Mouse (Mus musculus) central nervous system, embryonic 18 days (tissue): Measurements from ENCODE around the gene Gpa33. TPM values are rescaled to one million over a fixed set of nuclear protein-coding genes. Genes with fewer than 3 reads are reported as not detected.

Experiments
- polyA plus RNA-seq: library from polyadenylated mRNA; depleted of rRNA; stranded (reverse); fragments of >200 nt; gene quantifications from 2 replicates; pipeline ENCODE4 v1.2.3, GENCODE M21; 2012; rRNA removed

Gene Gpa33
- polyA plus RNA-seq, result 0.08 and 0.13 TPM in 2 replicates

DNA sequence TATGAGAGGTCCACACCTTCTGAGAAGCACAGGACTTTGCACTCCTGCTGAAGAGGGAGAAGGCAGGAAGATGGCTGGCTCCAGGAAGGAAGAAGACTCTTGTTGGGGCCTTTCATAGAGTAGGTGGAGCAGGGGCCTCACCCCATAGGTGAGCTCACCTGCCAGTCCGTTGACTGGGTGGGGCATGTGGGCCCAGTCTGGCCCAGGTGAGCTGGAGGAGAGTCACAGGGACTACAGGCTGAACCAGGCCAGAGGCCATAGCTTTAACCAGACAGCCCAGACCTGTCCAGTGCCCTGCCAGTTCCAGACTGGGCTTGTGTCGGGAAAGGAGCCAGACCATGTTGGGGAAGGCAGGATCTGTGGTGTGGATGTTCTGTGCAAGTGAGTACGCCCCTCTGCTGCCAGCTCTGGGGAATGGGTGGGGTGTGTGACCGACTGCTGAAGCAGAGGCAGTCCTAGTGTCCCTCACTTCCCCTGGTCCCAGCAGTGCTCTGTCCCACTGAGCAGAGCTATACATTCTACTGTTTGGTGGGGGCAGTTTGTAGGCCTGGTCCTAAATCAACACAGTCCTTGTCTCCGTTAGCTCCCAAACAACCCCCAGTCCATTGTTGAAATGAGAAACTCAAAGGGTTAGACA lies at the start of gene Gpa33:
Gene Gpa33, plus strand, starts transcription at position 15 of the 637 bp plus-strand sequence.

DNA sequence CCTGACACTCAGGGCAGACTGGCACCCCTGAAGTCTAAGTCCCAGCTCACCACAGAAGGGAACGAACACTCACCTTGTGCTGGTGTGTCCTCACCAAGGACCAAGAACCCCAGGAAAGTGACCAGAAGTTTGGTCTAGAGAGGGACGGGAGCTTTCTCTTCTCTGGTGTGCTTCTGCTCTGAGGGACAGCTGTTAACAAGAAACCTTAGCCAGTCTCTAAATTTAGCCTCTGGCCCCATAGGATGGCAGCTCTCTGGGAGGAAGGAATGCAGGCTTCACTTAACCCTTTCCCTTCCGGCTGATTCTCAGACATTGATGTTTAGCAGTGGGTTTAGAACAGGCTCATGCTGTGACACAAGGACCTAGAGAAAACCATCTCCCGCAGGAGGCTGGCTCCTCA lies 2.3 kb upstream of the Gpa33 start, which contains the start of gene Dusp27:
Gene Dusp27, minus strand, starts transcription at position 204 of the 400 bp plus-strand sequence.

Other genes with a start within 250 kb of the Gpa33 start
- gene Pou2f1, start 127.6 kb upstream of the Gpa33 start, polyA plus RNA-seq, result 10.9 and 11.9 TPM in 2 replicates
- gene Dusp27, start 2.3 kb upstream of the Gpa33 start, polyA plus RNA-seq, result 0.47 and 0.74 TPM in 2 replicates
- gene Mael, start 108.5 kb downstream of the Gpa33 start, polyA plus RNA-seq, result 0.04 and 0.07 TPM in 2 replicates
- 6.3 and 6.6 TPM in 2 replicates for gene Ildr2, start 123.9 kb downstream of the Gpa33 start, polyA plus RNA-seq
- gene Tada1, start 248.9 kb downstream of the Gpa33 start, polyA plus RNA-seq, result 79.8 and 80.3 TPM in 2 replicates